Mouse (Mus musculus): ENCODE data around the gene Phf21a.

- TF ChIP-seq CTCF (IDR thresholded peaks at IDR 0.05; ENCODE audit: extremely low read depth, insufficient read depth, insufficient read length, insufficient replicate concordance) (no peak), POLR2A (IDR thresholded peaks at IDR 0.05; ENCODE audit: low read depth, low read length) (no peak)
These were observed 33.3 kb upstream of the Phf21a start for GRCm38 (mm10) chr2:92059481-92060220.

Data from spleen, adult 2 months (tissue).